Mouse (Mus musculus) hindbrain, embryonic 12.5 days (tissue): Measurements from ENCODE around the gene Shroom1. TPM values are rescaled to one million over a fixed set of nuclear protein-coding genes. Genes with fewer than 3 reads are reported as not detected.

Source experiments
- ATAC-seq: fragments of 200-750 bp; cut with Nextera tagmentation; 2 replicates; pipeline ENCODE4 v1.8.0; 2017; ENCODE audit warnings: moderate TSS enrichment; ENCODE audit not compliant: low FRiP score
- H3K27ac ChIP-seq: fragments of 300-500 bp; sonication (generic); 2 replicates; pipeline ENCODE4 v1.5.1; 2016; ENCODE audit warnings: mild to moderate bottlenecking
- H3K27me3 ChIP-seq: fragments of 300-500 bp; sonication (generic); 2 replicates; pipeline ENCODE4 v1.6.1; 2016; ENCODE audit warnings: mild to moderate bottlenecking
- H3K36me3 ChIP-seq: fragments of 300-500 bp; sonication (generic); 2 replicates; pipeline ENCODE4 v1.6.1; 2016; ENCODE audit warnings: mild to moderate bottlenecking
- H3K4me1 ChIP-seq: fragments of 300-500 bp; sonication (generic); 2 replicates; pipeline ENCODE4 v1.6.1; 2016
- H3K4me2 ChIP-seq: fragments of 300-500 bp; sonication (generic); replicated peaks from 2 replicates; pipeline ENCODE4 v1.6.1; 2016; ENCODE audit warnings: mild to moderate bottlenecking
- H3K4me3 ChIP-seq: fragments of 300-500 bp; sonication (generic); 2 replicates; pipeline ENCODE4 v1.5.1; 2016; ENCODE audit warnings: mild to moderate bottlenecking
- H3K9ac ChIP-seq: fragments of 300-500 bp; sonication (generic); 2 replicates; pipeline ENCODE4 v1.6.1; 2016; ENCODE audit warnings: mild to moderate bottlenecking, moderate library complexity
- H3K9me3 ChIP-seq: fragments of 300-500 bp; sonication (generic); replicated peaks from 2 replicates; pipeline ENCODE4 v1.6.1; 2016; ENCODE audit warnings: mild to moderate bottlenecking
- WGBS: fragments of 180-500 bp; shearing (Covaris S2); methylation state at CpG from one replicate; pipeline ENCODE4 v1.1.7; 2016; 5-methylcytosine and 5-hydroxymethylcytosine counted together
- polyA plus RNA-seq: library from polyadenylated mRNA; unstranded; fragments of >200 nt; fragmentation: Nextera tagmentation; extraction: Ambion mirVana; gene quantifications from 2 replicates; pipeline ENCODE4 v1.2.1, GENCODE M21; 2016

Gene Shroom1
- polyA plus RNA-seq, 1 experiment from 2014 or later, result 6.3 TPM

DNA sequence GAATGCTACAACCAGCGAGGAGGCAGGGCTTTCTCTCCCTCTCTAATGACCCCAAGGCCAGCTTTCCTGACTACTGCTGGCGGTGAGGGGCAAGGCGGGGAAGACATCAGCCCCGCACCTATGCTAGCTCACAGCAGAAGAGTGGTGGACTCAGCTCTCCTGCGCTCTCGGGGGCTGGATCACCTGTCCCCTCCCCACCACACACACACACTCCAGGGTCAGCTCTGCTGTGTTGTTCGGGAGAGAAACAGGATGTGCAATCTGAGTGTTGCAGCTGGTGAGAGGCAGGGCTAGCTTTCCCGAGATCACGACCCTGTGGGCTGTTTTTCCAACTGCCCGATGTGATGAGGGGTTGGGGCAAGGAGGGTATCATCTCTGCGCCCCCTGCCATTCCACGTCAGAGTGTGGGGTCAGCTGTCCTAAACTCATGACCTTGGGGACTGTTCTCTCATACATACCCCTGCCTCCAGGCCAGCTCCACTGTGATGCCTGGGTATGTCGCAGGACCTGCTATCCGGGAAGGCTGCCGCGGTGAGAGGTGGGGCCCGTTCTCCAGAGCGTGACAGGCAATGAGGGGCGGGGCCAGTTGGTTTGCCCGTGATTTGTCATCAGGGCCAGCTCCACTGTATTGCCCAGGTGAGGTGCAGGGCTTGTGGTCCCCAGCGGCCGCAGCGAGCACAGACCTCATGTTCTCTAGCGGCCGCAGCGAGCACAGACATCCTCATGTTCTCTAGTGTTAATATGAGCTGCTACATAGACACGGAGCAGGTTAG lies 30.0 kb downstream of the Shroom1 start:
- no peaks in the 10 kb centered on the region for H3K36me3 ChIP-seq
- no peaks in the 10 kb centered on the region for H3K9me3 ChIP-seq
- no peak overlapping the region for H3K9ac ChIP-seq
- no peak overlapping the region for H3K27ac ChIP-seq
- peak overlapping the region; percentile 14 for H3K4me3 ChIP-seq
- H3K27me3 ChIP-seq, result peaks cover 58% of the 10 kb centered on the region
- ATAC-seq, result peak; percentile 43; the same call in 1 of the 2 replicates
- peak overlapping the region; percentile 37 for H3K4me2 ChIP-seq
- peaks cover 18% of the 10 kb centered on the region for H3K4me1 ChIP-seq
- WGBS, result 12% methylated on average over 27 of the region's 27 CpGs

DNA sequence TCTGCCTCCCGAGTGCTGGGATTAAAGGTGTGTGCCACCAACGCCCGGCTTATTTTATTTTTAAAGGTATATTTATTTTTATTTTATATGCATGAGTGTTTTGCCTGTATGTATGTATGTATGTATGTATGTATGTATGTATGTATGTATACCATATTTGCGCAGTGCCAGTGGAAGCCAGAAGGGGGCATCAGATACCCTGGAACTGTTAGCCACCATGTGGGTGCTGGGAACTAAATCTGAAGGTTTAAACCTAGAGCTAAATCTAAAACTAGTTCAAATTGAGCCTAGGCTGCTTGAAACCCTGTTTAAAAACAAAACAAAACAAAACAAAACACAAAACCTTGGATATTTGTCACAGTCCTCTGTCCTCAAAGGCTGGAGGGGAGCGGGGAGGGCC lies 32.0 kb downstream of the Shroom1 start:
- Histone ChIP-seq H3K27ac (no peak overlapping the region), H3K4me1 (peaks cover 31% of the 10 kb centered on the region), H3K4me2 (no peak overlapping the region), H3K27me3 (peaks cover 46% of the 10 kb centered on the region), H3K9me3 (no peaks in the 10 kb centered on the region), H3K9ac (no peak overlapping the region), H3K36me3 (no peaks in the 10 kb centered on the region), H3K4me3 (no peak overlapping the region)
- WGBS, result 95% methylated on average over 5 of the region's 5 CpGs
- ATAC-seq, result no peak

DNA sequence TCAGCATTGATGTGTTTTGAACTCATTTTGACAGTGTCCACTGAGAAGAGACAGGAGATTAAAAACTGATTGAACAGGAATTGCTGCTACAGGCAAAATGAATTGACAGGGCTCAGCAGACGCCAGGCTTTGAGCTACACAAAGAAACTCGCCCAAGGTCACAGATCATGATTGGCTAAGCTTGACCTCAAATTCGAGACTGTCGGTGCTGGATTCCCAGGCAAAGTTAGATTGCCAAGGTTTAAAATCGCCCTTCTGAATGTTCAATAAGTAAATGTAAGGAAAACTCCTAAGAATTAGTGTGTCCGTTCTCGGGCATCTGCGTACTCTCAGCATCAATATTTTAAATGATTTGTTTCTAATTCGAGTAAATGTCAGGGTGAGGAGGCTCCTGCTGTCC lies 32.4 kb downstream of the Shroom1 start:
- Histone ChIP-seq H3K4me1 (peaks cover 31% of the 10 kb centered on the region), H3K4me2 (no peak overlapping the region), H3K9me3 (no peaks in the 10 kb centered on the region), H3K9ac (no peak overlapping the region), H3K27me3 (peaks cover 45% of the 10 kb centered on the region), H3K36me3 (no peaks in the 10 kb centered on the region), H3K27ac (no peak overlapping the region), H3K4me3 (no peak overlapping the region)
- 60% methylated on average over 9 of the region's 9 CpGs for WGBS
- no peak for ATAC-seq

DNA sequence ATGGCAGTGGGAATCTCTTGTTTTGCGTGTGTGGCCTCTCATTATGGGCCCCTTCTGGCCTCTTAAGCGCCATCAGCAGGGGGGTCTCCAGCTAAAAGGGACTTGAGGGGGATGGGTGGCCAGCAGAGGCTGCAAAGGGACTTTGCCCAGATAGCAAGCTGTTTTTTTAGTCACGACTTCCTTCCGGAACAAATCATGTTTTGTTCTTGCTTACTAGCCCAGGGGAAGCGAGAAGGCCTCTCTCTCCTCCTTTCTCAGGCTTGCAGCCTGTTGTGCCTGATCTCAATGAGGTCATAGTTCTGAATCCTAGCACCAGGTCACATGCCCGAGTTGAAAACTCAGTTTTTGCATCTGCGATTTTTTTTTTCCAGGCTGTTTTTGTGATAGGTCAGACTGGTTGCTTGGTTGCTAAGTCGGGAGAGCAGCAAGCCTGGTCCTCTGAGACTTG lies 35.0 kb downstream of the Shroom1 start:
- no peak overlapping the region for H3K4me2 ChIP-seq

DNA sequence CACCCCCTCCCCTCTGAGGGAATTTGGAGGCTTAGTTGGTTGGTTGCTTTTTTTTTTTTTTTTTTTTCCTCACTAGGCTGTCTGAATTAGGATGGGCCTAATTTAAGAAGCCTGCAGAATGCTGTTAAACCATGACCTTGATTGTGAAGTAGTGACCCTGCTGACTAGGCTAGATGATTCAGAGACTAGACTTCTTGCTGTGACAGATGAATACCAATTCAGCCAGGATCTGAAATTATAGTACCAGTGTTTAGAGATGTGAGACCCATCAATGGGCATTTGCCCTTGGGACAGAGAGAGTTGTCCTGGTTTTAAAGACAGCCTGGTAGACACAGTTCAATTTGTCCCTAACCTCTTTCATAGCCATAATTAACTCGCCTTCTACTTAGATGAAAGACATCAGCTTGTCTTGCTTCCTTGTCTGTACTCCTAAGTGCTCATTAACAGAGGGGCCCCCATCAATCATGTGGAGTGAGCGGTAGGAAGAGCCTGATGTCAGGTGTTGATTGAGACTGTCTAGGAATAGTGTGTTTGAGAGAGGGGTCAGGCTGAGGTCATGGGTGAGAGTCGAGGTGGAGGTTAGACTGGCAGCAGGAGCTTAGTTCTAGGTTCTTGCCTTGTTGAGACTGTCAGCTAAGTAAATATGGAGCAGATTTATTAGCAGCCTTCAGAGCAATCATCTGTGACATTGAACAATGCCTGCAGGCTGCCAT lies 36.4 kb downstream of the Shroom1 start:
- peaks cover 23% of the 10 kb centered on the region for H3K4me1 ChIP-seq
- H3K9me3 ChIP-seq, result no peaks in the 10 kb centered on the region
- no peak overlapping the region for H3K4me2 ChIP-seq
- H3K9ac ChIP-seq, result no peak overlapping the region
- ATAC-seq, result no peak
- H3K4me3 ChIP-seq, result no peak overlapping the region
- no peak overlapping the region for H3K27ac ChIP-seq
- WGBS, result 14% methylated on average over 3 of the region's 3 CpGs
- H3K36me3 ChIP-seq, result no peaks in the 10 kb centered on the region
- H3K27me3 ChIP-seq, result peaks cover 35% of the 10 kb centered on the region

More for the DNA sequence above, 35.0 kb downstream of the Shroom1 start:
- Histone ChIP-seq H3K36me3 (no peaks in the 10 kb centered on the region), H3K27me3 (peaks cover 35% of the 10 kb centered on the region), H3K4me1 (peaks cover 27% of the 10 kb centered on the region), H3K27ac (0 out of 2 replicates have a peak overlapping the region, but pooled peaks have one; percentile 41), H3K9me3 (no peaks in the 10 kb centered on the region), H3K4me3 (no peak overlapping the region), H3K9ac (no peak overlapping the region)
- WGBS, result 4% methylated on average over 8 of the region's 8 CpGs
- peak; percentile 70 for ATAC-seq

DNA sequence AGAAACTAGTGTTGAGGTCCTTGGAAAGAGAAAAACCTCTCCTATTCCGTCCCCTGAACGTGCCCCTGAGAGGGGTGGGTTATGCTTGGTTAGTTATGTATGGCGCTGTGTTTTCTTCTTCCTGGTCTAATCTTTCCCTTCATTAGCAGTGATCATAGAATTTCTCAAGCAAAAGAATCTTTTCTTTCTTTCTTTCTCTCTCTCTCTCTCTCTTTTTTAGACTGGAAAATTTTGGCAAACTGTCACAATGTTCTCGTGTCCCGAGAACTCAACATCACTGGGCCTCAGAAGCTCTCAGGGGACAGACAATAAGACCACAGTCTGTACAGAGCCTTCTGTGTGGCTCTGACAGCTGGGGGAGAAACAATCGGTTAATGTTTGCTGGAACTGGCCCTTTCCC lies 38.4 kb downstream of the Shroom1 start:
- Histone ChIP-seq H3K9me3 (no peaks in the 10 kb centered on the region), H3K36me3 (no peaks in the 10 kb centered on the region), H3K4me2 (no peak overlapping the region; the same call in 1 of the 2 replicates), H3K9ac (no peak overlapping the region), H3K27me3 (peaks cover 46% of the 10 kb centered on the region), H3K4me1 (peaks cover 23% of the 10 kb centered on the region), H3K27ac (peak overlapping the region; percentile 52), H3K4me3 (no peak overlapping the region)
- 17% methylated on average over 6 of the region's 6 CpGs for WGBS
- ATAC-seq, result no peak

DNA sequence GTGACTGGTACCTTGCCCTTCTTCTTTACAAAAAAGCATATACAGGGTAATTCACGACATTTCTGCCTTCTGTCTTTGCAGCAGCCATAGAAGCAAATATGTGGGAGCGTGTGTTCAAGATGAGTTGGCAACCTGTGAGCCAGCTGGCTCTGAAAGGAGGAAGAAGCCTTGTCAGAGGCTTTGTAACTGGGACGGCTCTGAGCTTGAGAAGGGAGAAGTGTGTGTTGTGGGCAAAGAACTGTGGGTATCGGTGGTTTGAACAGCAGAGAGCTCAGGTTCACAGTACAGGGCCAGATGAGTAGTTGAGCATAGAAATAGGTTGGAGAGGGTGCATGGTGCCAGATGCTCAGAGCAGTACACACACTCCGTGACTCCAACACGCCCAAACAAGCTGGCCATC lies 39.9 kb downstream of the Shroom1 start:
- Histone ChIP-seq H3K9ac (no peak overlapping the region), H3K27me3 (peaks cover 54% of the 10 kb centered on the region), H3K4me3 (no peak overlapping the region), H3K36me3 (no peaks in the 10 kb centered on the region), H3K9me3 (no peaks in the 10 kb centered on the region), H3K4me1 (peaks cover 22% of the 10 kb centered on the region), H3K4me2 (no peak overlapping the region), H3K27ac (no peak overlapping the region)
- WGBS, result 81% methylated on average over 6 of the region's 6 CpGs
- ATAC-seq, result no peak

DNA sequence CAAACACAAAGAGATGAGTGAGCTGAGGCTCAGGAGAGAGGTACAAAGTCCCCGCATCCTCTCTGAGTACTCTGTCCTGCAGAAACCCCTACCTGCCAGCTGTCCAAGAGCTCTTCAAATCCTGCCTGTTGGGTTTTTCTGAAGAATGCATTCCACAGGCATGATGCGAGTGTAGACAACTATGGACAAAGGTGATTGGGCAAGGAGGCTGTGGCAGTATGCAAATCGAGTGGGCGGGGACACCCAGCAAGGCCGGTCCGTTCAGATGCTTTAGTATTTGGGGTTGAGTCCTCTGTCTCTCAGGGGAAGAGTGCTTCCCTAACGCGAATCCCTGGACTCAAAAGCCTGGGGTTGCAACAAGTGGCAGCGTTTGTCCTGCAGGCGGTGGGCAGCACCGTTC lies 43.6 kb downstream of the Shroom1 start:
- WGBS, result 11% methylated on average over 11 of the region's 11 CpGs
- no peak overlapping the region for H3K27ac ChIP-seq
- peaks cover 69% of the 10 kb centered on the region for H3K27me3 ChIP-seq
- H3K9ac ChIP-seq, result no peak overlapping the region
- ATAC-seq, result no peak
- no peaks in the 10 kb centered on the region for H3K36me3 ChIP-seq
- H3K9me3 ChIP-seq, result no peaks in the 10 kb centered on the region
- no peak overlapping the region for H3K4me3 ChIP-seq
- H3K4me2 ChIP-seq, result no peak overlapping the region
- H3K4me1 ChIP-seq, result peaks cover 10% of the 10 kb centered on the region

DNA sequence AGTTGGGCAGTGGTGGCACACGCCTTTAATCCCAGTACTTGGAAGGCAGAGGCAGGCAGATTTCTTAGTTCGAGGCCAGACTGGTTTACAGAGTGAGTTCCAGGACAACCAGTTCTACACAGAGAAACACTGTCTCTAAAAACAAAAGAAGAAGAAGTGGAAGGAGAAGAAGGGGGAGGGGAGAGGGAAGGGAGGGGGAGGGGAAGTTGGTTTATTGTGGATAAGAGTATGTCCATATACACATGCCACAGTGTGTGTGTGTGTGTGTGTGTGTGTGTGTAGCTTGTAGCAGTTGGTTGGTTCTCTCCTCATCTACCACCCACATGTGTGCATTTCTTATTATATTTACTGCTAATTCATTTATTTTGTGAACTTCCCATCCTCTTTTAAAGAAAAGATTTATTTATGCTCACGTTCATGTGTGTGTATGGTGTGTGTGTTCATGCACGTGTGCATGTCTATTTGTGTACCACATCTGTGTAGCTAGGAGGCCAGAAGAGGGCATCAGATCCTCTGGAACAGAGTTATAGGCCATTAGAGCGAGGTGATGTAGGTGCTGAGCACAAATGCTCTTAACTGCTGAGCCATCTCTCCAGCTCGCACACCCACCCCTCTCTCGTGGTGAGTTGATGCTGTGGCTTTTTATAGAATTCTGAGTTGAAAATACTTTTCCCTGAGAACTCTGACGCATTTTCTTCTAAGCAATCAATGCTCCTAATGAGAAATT lies 45.2 kb downstream of the Shroom1 start:
- no peak overlapping the region for H3K4me2 ChIP-seq
- peaks cover 60% of the 10 kb centered on the region for H3K27me3 ChIP-seq
- H3K9ac ChIP-seq, result no peak overlapping the region
- no peaks in the 10 kb centered on the region for H3K9me3 ChIP-seq
- WGBS, result 82% methylated on average over 8 of the region's 8 CpGs
- peaks cover 8% of the 10 kb centered on the region; the same call in 1 of the 2 replicates for H3K4me1 ChIP-seq
- no peak overlapping the region for H3K27ac ChIP-seq
- H3K36me3 ChIP-seq, result no peaks in the 10 kb centered on the region
- no peak for ATAC-seq
- no peak overlapping the region for H3K4me3 ChIP-seq

DNA sequence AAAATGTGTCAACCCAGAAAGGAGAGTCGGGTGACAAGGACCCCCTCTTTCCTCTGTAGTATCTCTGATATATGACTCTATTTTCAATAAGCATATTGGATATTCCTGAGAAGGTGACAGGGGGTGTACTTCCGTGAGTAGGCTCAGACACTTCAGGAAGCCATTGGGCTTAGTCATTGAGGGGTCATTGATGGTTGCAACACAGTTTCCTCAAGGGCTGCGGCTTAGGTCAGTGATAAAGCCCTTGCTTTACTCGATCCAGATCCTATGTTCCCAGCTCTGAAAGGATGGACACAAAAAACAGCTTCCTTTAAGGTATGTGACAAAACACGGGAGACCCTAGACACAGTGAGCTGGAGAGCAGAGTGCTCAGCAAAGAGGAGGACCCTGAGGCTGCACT lies 46.7 kb downstream of the Shroom1 start:
- 89% methylated on average over 5 of the region's 5 CpGs for WGBS
- no peak for ATAC-seq
- peaks cover 56% of the 10 kb centered on the region for H3K27me3 ChIP-seq

DNA sequence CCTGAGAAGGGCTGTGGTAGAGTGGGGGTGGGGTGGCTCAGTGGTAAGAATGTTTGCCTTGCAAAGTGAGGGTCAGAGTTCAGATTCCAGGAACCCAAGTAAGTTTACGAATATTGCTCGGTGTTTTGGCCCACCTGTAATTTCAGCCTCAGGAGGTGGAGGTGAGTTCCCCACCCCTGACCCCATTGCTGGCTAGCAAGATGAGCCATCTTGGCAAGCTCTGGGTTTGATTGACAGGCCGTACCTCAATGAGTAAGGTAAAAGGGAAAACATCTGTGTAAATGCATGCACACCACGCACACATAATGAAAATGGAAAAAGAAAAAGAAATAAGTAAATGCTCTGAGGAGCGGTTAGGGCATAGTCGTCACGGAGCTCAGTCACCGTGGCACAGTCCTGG lies 47.4 kb downstream of the Shroom1 start:
- Histone ChIP-seq H3K27ac (no peak overlapping the region), H3K4me3 (no peak overlapping the region), H3K4me1 (peaks cover 12% of the 10 kb centered on the region; the same call in 1 of the 2 replicates), H3K27me3 (peaks cover 54% of the 10 kb centered on the region), H3K9ac (no peak overlapping the region), H3K36me3 (no peaks in the 10 kb centered on the region), H3K9me3 (no peaks in the 10 kb centered on the region), H3K4me2 (no peak overlapping the region)
- WGBS, result 88% methylated on average over 8 of the region's 8 CpGs
- ATAC-seq, result no peak

More for the DNA sequence above, 46.7 kb downstream of the Shroom1 start:
- Histone ChIP-seq H3K4me1 (peaks cover 12% of the 10 kb centered on the region; the same call in 1 of the 2 replicates), H3K4me3 (no peak overlapping the region), H3K9me3 (no peaks in the 10 kb centered on the region), H3K9ac (no peak overlapping the region), H3K4me2 (no peak overlapping the region), H3K27ac (no peak overlapping the region), H3K36me3 (no peaks in the 10 kb centered on the region)

DNA sequence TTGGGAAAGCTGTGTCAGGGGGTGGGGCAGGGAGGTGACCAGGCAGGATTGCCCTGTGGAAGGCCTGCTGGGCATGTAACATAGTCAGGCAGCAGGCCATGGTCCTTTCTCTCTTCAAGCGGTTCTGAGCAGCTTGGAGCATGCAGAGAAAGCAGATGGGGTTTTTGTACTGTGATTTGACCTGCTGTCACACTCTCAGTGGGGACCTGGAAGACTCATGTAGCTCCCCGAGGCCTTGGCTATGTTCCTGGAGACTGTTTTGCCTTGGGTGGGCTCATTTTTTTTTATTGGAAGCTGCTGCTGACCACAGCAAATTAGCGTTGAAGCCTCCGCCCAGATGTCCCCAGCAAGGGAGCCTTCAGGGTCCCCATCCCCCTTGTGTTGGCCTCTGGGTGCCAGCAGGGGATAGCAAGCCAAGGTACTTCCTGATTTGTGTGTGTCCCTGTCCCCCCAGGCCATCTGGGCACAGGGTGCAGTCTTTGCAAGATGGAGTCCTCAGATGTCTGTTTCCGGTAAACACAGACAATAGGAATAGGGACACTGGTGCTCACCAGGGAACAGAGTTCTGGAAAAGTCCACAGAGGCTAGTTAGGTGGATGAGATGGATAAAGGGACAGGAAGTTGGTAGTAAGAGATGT lies 48.1 kb downstream of the Shroom1 start:
- Histone ChIP-seq H3K27ac (no peak overlapping the region), H3K4me3 (no peak overlapping the region), H3K4me2 (no peak overlapping the region), H3K36me3 (no peaks in the 10 kb centered on the region), H3K4me1 (peaks cover 12% of the 10 kb centered on the region; the same call in 1 of the 2 replicates), H3K27me3 (peaks cover 50% of the 10 kb centered on the region), H3K9me3 (no peaks in the 10 kb centered on the region), H3K9ac (no peak overlapping the region)
- no peak for ATAC-seq
- WGBS, result 44% methylated on average over 5 of the region's 5 CpGs
